Mouse (Mus musculus) testis, adult 10 weeks (tissue): ENCODE results near the gene 1700066M21Rik. TPM values are rescaled to one million over a fixed set of nuclear protein-coding genes. Genes with fewer than 3 reads are reported as not detected.

Source experiments
- polyA plus RNA-seq: library from polyadenylated mRNA; stranded (reverse); fragments of 350-450 nt; fragmentation: Illumina TruSeq; extraction: RNeasy Lipid Tissue Mini Kit (QIAGEN cat#74804); gene quantifications from one replicate; pipeline ENCODE4 v1.2.3, GENCODE M21; 2014; ENCODE audit warnings: low read depth, low replicate concordance

1700066M21Rik gene
- polyA plus RNA-seq = 72.5 TPM

GRCm38 (mm10) chr1:57377376-57378341 is at the start of gene 1700066M21Rik:
1700066M21Rik (plus strand) TSS chr1:57377620.

GRCm38 (mm10) chr1:57406187-57407151 is 29.0 kb downstream of the 1700066M21Rik start, which contains the start of the genes Maip1 and Tyw5:
Maip1 (plus strand) TSS chr1:57406328.
Tyw5 (minus strand) TSS chr1:57407101.

Other genes with a start within 250 kb of the 1700066M21Rik start
- gene Maip1, start 28.7 kb downstream of the 1700066M21Rik start, polyA plus RNA-seq = 11.7 TPM
- 32.1 TPM for gene Tyw5, start 29.5 kb downstream of the 1700066M21Rik start, polyA plus RNA-seq